Mouse (Mus musculus): ENCODE data around the gene Magea6. TPM values are rescaled to one million over a fixed set of nuclear protein-coding genes. Genes with fewer than 3 reads are reported as not detected.
"Not testable (repeated sequence)": the region's sequence is repeated elsewhere in the genome, so short reads cannot be mapped to it uniquely, and the experiment has no call there.

Gene Magea6
- not detected in 2 replicates for total RNA-seq (2012; rRNA removed)
- polyA plus RNA-seq (2012; ENCODE audit: insufficient read depth in 1 of 2, insufficient read length in 2 of 2, low read depth in 1 of 2, low replicate concordance in 2 of 2, missing spikeins in 1 of 2) = not detected

- not testable (repeated sequence) for H3K4me3 ChIP-seq (ENCODE audit: control insufficient read depth in 1 of 2, insufficient read depth in 1 of 2, low read depth in 2 of 2, low read length in 2 of 2); H3K9ac ChIP-seq (ENCODE audit: control insufficient read depth, low read depth, low read length, poor library complexity, severe bottlenecking); H3K9me3 ChIP-seq (replicated peaks; ENCODE audit: insufficient read depth, low read length); DNase-seq (ENCODE audit: low read depth, low spot score); H3K36me3 ChIP-seq (ENCODE audit: control insufficient read depth in 1 of 2, insufficient read depth in 2 of 2, low read length in 2 of 2); H3K4me1 ChIP-seq (ENCODE audit: control insufficient read depth in 1 of 2, insufficient read depth in 2 of 2, low read length in 2 of 2); H3K27me3 ChIP-seq (ENCODE audit: control insufficient read depth in 1 of 2, insufficient read depth in 2 of 2, low read length in 2 of 2); H3K79me2 ChIP-seq (ENCODE audit: control insufficient read depth, insufficient read depth, low read length, poor library complexity); H3K27ac ChIP-seq (ENCODE audit: control insufficient read depth, low read depth, low read length)
Measured at GRCm38 (mm10) chrX:154935887-154936286, at the start of gene Magea6. Gene Magea6 (minus strand): TSS chrX:154935987.

GRCm38 (mm10) chrX:154949405-154949804 is 13.6 kb upstream of the Magea6 start, which contains the start of gene Magea3:
Gene Magea3 (minus strand): TSS chrX:154949505.
- H3K27ac ChIP-seq (ENCODE audit: control insufficient read depth, low read depth, low read length); H3K79me2 ChIP-seq (ENCODE audit: control insufficient read depth, insufficient read depth, low read length, poor library complexity); H3K4me1 ChIP-seq (ENCODE audit: control insufficient read depth in 1 of 2, insufficient read depth in 2 of 2, low read length in 2 of 2); DNase-seq (ENCODE audit: low read depth, low spot score); H3K9me3 ChIP-seq (replicated peaks; ENCODE audit: insufficient read depth, low read length); H3K27me3 ChIP-seq (ENCODE audit: control insufficient read depth in 1 of 2, insufficient read depth in 2 of 2, low read length in 2 of 2); H3K4me3 ChIP-seq (ENCODE audit: control insufficient read depth in 1 of 2, insufficient read depth in 1 of 2, low read depth in 2 of 2, low read length in 2 of 2); H3K36me3 ChIP-seq (ENCODE audit: control insufficient read depth in 1 of 2, insufficient read depth in 2 of 2, low read length in 2 of 2); H3K9ac ChIP-seq (ENCODE audit: control insufficient read depth, low read depth, low read length, poor library complexity, severe bottlenecking): not testable (repeated sequence)

- not testable (repeated sequence) for H3K9ac ChIP-seq (ENCODE audit: control insufficient read depth, low read depth, low read length, poor library complexity, severe bottlenecking); H3K27me3 ChIP-seq (ENCODE audit: control insufficient read depth in 1 of 2, insufficient read depth in 2 of 2, low read length in 2 of 2); H3K4me1 ChIP-seq (ENCODE audit: control insufficient read depth in 1 of 2, insufficient read depth in 2 of 2, low read length in 2 of 2); H3K9me3 ChIP-seq (replicated peaks; ENCODE audit: insufficient read depth, low read length); H3K36me3 ChIP-seq (ENCODE audit: control insufficient read depth in 1 of 2, insufficient read depth in 2 of 2, low read length in 2 of 2); H3K79me2 ChIP-seq (ENCODE audit: control insufficient read depth, insufficient read depth, low read length, poor library complexity); H3K4me3 ChIP-seq (ENCODE audit: control insufficient read depth in 1 of 2, insufficient read depth in 1 of 2, low read depth in 2 of 2, low read length in 2 of 2); H3K27ac ChIP-seq (ENCODE audit: control insufficient read depth, low read depth, low read length); DNase-seq (ENCODE audit: low read depth, low spot score)
Measured at GRCm38 (mm10) chrX:154890167-154890566, 45.6 kb downstream of the Magea6 start, which contains the start of gene Cldn34b1. Gene Cldn34b1 (minus strand): TSS chrX:154890267.

Other genes with a start within 250 kb of the Magea6 start
- gene Cldn34b1, start 45.7 kb downstream of the Magea6 start, total RNA-seq (2012; rRNA removed) = not detected in 2 replicates
- gene Cldn34b1, start 45.7 kb downstream of the Magea6 start, polyA plus RNA-seq (2012; ENCODE audit: insufficient read depth in 1 of 2, insufficient read length in 2 of 2, low read depth in 1 of 2, low replicate concordance in 2 of 2, missing spikeins in 1 of 2) = not detected
- not detected in 2 replicates for gene Magea3, start 13.5 kb upstream of the Magea6 start, total RNA-seq (2012; rRNA removed)
- gene Magea3, start 13.5 kb upstream of the Magea6 start, polyA plus RNA-seq (2012; ENCODE audit: insufficient read depth in 1 of 2, insufficient read length in 2 of 2, low read depth in 1 of 2, low replicate concordance in 2 of 2, missing spikeins in 1 of 2) = not detected
- gene Magea8, start 59.9 kb upstream of the Magea6 start, total RNA-seq (2012; rRNA removed) = not detected in 2 replicates
- gene Magea8, start 59.9 kb upstream of the Magea6 start, polyA plus RNA-seq (2012; ENCODE audit: insufficient read depth in 1 of 2, insufficient read length in 2 of 2, low read depth in 1 of 2, low replicate concordance in 2 of 2, missing spikeins in 1 of 2) = not detected
- not detected in 2 replicates for gene Magea5, start 127.2 kb upstream of the Magea6 start, total RNA-seq (2012; rRNA removed)
- gene Magea5, start 127.2 kb upstream of the Magea6 start, polyA plus RNA-seq (2012; ENCODE audit: insufficient read depth in 1 of 2, insufficient read length in 2 of 2, low read depth in 1 of 2, low replicate concordance in 2 of 2, missing spikeins in 1 of 2) = not detected
- not detected in 2 replicates for gene Magea1, start 153.8 kb upstream of the Magea6 start, total RNA-seq (2012; rRNA removed)
- not detected for gene Magea1, start 153.8 kb upstream of the Magea6 start, polyA plus RNA-seq (2012; ENCODE audit: insufficient read depth in 1 of 2, insufficient read length in 2 of 2, low read depth in 1 of 2, low replicate concordance in 2 of 2, missing spikeins in 1 of 2)
- not detected in 2 replicates for gene Magea2, start 157.7 kb upstream of the Magea6 start, total RNA-seq (2012; rRNA removed)
- not detected for gene Magea2, start 157.7 kb upstream of the Magea6 start, polyA plus RNA-seq (2012; ENCODE audit: insufficient read depth in 1 of 2, insufficient read length in 2 of 2, low read depth in 1 of 2, low replicate concordance in 2 of 2, missing spikeins in 1 of 2)
- not detected in 2 replicates for gene Cldn34b2, start 192.4 kb upstream of the Magea6 start, total RNA-seq (2012; rRNA removed)
- gene Cldn34b2, start 192.4 kb upstream of the Magea6 start, polyA plus RNA-seq (2012; ENCODE audit: insufficient read depth in 1 of 2, insufficient read length in 2 of 2, low read depth in 1 of 2, low replicate concordance in 2 of 2, missing spikeins in 1 of 2) = not detected